Mouse (Mus musculus) thymus, postnatal 25 days (tissue): Measurements from ENCODE around the gene Fam71a.
"Not testable (repeated sequence)": the region's sequence is repeated elsewhere in the genome, so short reads cannot be mapped to it uniquely, and the experiment has no call there.

Experiments
- DNase-seq: peaks from one replicate; pipeline ENCODE4 v3.0.0; 2022

Gene Fam71a

GRCm38 (mm10) chr1:191181469-191182259 lies 17.0 kb upstream of the Fam71a start:
- no peak for DNase-seq

GRCm38 (mm10) chr1:191180397-191180796 lies 15.8 kb upstream of the Fam71a start:
- DNase-seq = no peak

DNA sequence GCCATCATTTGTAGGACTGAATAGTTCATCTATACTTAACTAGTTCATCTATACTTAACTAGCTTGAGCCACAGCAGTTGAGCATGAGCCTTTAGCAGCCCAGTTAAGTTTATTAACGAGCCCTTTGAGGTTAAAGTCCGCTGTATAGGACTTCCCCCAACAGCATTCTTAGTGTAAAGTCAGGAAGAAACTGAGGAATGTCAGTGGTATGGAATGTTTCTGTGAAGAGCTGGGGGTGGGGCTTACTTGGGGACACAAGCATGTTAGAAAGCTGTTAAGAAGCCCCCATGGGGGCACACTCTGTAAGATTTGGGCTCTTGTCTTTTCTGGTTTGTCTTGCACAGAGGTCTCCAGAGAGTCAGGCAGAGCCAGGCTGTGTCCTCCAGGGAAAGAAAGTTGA lies 15.2 kb upstream of the Fam71a start:
- no peak for DNase-seq

DNA sequence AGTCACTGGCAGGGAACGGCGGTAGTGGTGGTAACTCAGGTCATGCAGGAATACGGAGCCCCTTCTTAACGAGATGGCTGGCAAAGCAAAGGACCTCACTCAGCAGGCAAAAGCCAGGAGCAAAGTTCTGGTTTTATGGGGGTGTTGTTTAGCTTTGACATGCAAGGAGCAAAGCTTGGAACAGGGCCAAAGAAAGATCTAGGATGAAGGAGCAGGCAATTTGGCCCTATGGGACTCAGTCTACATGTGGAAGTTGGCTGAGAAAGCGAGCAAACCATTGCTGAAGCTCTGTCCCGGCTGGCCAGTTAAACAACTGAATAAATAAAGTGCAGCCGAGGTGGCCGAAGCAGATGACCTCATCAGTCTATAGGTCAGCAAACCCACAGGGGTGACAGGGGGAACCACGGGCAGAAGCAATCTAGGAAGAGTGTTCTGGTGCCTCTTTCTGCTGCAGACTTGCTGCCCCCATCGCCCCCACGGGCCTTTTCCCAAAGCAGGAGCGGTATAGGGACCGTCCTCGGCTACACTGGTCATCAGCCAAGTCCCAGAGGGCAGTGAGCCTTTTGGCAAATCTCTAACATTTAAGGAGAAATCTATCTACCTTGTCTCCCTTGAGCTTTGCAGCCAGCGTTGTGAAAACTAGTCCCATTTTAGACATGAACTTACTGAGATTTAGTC lies 14.0 kb upstream of the Fam71a start:
- DNase-seq = no peak

GRCm38 (mm10) chr1:191176887-191177286 lies 12.3 kb upstream of the Fam71a start:
- DNase-seq = no peak

GRCm38 (mm10) chr1:191172487-191172886 lies 7.9 kb upstream of the Fam71a start:
- no peak for DNase-seq

DNA sequence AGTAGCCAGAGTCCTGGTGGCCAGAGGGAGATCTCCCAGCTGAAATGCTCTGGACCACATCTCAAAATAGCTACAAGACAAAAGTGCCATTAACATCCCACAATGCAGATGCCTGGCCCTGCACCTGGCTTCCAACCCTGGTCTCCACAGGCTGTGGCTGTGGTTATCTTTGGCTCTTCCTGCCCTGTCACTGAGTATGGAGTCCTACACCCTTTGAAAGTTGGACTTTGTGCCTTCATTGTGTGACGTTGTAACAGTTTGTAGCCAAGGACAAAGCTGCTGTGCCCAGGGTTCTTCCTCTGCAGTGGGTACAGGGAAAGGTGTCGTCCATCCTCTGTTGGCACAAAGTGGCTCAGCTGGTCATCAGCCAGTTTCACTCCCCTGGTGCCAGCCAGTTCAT lies 5.8 kb upstream of the Fam71a start:
- no peak for DNase-seq

DNA sequence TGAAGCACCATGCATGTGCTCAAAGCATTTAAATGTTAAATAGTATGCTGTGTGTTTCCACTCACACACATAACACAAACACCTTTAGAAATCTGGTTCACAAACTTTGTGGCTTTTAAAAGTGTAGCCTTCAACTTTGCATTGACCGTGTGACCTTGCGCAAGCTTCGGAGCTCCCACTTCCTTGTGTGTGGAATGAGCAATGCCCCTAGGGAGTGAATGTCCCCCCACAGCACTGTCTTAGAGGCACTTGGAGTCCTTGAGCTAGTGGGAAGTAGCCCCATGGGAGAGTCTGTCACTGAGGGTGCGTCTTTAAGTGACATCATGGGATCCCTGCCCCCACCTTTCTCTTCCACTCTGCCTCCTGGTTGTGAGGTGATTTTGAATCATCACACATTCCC lies 1.6 kb upstream of the Fam71a start:
- DNase-seq = no peak

DNA sequence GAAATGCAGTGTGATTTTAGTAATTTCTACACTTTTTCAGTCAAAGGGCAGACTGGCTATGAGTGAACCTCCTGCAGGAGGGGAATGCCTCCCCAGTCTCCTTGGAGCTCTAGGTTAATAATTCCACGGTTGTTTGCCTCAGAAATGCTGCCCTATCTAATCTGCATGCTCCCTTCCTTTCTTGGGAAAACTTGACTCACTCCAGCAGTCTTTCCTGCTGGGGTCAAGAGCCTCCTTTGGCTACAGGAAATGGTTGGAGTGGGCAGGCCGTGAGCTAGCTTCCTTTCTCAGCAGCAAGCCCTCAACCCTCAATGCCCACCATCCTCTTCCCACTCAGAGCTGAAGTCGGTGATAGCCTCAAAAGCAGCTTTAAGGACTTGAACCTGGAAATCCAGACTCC lies 10.3 kb downstream of the Fam71a start:
- DNase-seq = no peak

DNA sequence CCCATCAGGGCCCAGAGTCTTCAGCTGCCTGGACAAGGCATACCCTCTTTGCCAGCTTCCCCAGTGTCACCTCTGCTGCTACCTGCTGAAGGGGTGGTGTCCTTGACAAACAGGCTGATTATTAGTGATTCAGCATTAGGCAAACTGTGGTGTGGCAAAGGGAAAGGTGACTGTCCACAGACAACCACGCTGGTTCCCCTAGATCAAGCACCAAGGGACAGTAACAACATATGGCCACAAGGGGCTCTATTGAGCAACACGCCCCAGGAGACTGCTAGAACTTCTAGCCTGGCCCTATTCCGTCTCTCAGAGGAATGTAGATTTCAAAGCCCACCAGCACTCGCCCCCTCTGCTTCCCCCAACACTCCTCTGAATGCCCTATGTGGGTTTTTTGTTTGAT lies 11.6 kb downstream of the Fam71a start:
- DNase-seq = peak; percentile 35

- no peak for DNase-seq
These were observed 13.6 kb downstream of the Fam71a start for GRCm38 (mm10) chr1:191150924-191151605.

- DNase-seq = not testable (repeated sequence)
These were observed 15.1 kb downstream of the Fam71a start for GRCm38 (mm10) chr1:191149489-191149888.

DNA sequence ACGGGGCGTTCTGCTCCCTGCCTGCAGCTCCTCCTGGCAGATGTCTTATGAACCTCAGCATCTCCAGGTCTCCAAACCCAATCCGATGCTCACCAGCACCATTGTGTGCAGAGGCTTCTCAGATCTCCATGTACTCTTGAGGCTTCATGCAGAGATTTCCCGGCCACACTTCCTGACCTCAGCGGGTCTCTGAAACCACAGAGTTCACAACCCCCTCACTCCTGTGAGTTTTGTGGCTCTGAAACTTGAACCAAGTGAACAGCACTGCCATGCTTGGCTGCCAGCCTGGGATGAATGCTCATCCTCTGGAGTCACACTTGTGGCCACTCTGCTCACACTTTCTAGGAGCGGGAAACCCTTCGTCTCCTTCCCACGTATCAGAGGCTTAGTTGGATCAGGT lies 23.6 kb downstream of the Fam71a start:
- no peak for DNase-seq

- no peak for DNase-seq
These were observed 25.6 kb downstream of the Fam71a start for GRCm38 (mm10) chr1:191138874-191139495.

GRCm38 (mm10) chr1:191138436-191138835 lies 26.2 kb downstream of the Fam71a start:
- no peak for DNase-seq

GRCm38 (mm10) chr1:191135406-191135805 lies 29.2 kb downstream of the Fam71a start:
- no peak for DNase-seq

GRCm38 (mm10) chr1:191132934-191133333 lies 31.7 kb downstream of the Fam71a start:
- DNase-seq = no peak

- DNase-seq = no peak
These were observed 32.4 kb downstream of the Fam71a start for GRCm38 (mm10) chr1:191132240-191132639.

- DNase-seq = no peak
These were observed 32.9 kb downstream of the Fam71a start for GRCm38 (mm10) chr1:191131692-191132091.

- peak; percentile 73 for DNase-seq
These were observed 38.6 kb downstream of the Fam71a start for GRCm38 (mm10) chr1:191125811-191126638.

GRCm38 (mm10) chr1:191124288-191124687 lies 40.3 kb downstream of the Fam71a start:
- no peak for DNase-seq

DNA sequence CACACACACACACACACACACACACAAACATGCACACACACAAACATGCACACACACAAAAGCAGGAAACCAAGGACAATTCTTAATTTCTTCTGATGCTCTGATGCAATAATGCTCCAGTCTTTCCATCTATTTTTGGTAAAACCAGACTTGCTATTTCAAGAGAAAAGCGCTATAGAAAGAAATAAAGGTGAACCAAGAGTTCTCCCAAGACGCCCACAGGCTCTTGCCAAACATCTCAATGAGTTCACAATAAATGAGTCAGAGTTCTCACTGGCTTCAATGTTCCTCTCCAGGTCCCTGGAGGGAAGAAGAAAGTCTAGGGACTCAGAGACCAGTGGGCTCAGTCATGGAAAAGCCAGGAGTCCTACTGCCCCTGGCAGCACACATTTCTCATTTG lies 40.9 kb downstream of the Fam71a start:
- no peak for DNase-seq

DNA sequence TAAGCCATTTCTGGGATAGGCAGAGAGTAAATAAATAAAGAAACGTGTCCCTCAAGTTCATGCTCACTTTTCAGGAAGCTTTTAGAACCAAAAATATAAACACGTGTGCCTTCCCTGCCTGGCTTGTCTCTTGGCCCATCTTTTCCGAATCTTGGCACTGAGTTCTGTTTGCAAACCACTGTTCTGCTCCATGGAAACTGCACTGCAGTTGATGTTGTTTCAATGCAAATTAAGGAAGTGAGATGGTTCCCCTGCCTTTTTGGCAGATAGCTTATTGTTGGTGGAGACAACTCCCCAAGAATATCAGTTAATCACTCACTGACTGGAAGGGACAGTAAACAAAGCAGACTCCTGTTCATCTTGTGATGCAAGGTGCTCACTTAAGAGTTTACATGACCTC lies 41.9 kb downstream of the Fam71a start:
- DNase-seq = no peak
